Comparison of ENCODE assay signal across 7 mouse cellular contexts in genomic region chr8:77629858-77630537, GRCm38 (mm10). TPM values are rescaled to one million over a fixed set of nuclear protein-coding genes. Genes with fewer than 3 reads are reported as not detected.
DNase-seq lines count a peak whose midpoint lies in the region; ATAC-seq lines count a peak whose summit lies in the region.

No protein-coding gene starts in this region.

- no peaks in the 10 kb centered on the region for H3K9me3 ChIP-seq in intestine, embryonic 16.5 days (ENCODE audit: control insufficient read depth, low read length)
- H3K9me3 ChIP-seq in midbrain, embryonic 14.5 days (ENCODE audit: control insufficient read depth, low read length): no peaks in the 10 kb centered on the region

- DNase-seq in adipocyte (ENCODE audit: low spot score): peak; percentile 92
- peak; percentile 84 to 87 for DNase-seq in cerebellum, postnatal 4 days (ENCODE audit: low spot score in 2 of 2)
- DNase-seq in gastrocnemius, postnatal 10 days: peak; percentile 87
- peak; percentile 82 to 85 for DNase-seq in left cerebral cortex, postnatal 25 days (ENCODE audit: low spot score in 2 of 2)
- DNase-seq in midbrain, embryonic 14.5 days: peak; percentile 95
- DNase-seq in spleen, adult 18-20 months: peak; percentile 19 to 68

- H3K4me3 ChIP-seq in intestine, embryonic 16.5 days (ENCODE audit: low read length): no peak overlapping the region
- no peak overlapping the region for H3K4me3 ChIP-seq in midbrain, embryonic 14.5 days (replicated peaks; ENCODE audit: low read depth, low read length)

- peak; percentile 73 for ATAC-seq in intestine, embryonic 16.5 days
- ATAC-seq in midbrain, embryonic 14.5 days (ENCODE audit: low FRiP score, low TSS enrichment): peak; percentile 88; the same call in 1 of the 2 replicates

- 16% methylated on average over 15 of the region's 15 CpGs for WGBS in intestine, embryonic 16.5 days
- WGBS in midbrain, embryonic 14.5 days: 18% methylated on average over 15 of the region's 15 CpGs

- no peak overlapping the region for H3K9ac ChIP-seq in intestine, embryonic 16.5 days (ENCODE audit: low read depth, low read length)
- H3K9ac ChIP-seq in midbrain, embryonic 14.5 days (replicated peaks; ENCODE audit: low read length): no peak overlapping the region

- H3K36me3 ChIP-seq in intestine, embryonic 16.5 days (ENCODE audit: control insufficient read depth, insufficient read depth, low read length): no peaks in the 10 kb centered on the region
- H3K36me3 ChIP-seq in midbrain, embryonic 14.5 days (ENCODE audit: control insufficient read depth, insufficient read depth, low read length): no peaks in the 10 kb centered on the region

- no peaks in the 10 kb centered on the region for H3K27me3 ChIP-seq in intestine, embryonic 16.5 days (replicated peaks; ENCODE audit: control insufficient read depth, insufficient read depth, low read length)
- H3K27me3 ChIP-seq in midbrain, embryonic 14.5 days (ENCODE audit: control insufficient read depth, insufficient read depth, low read length): no peaks in the 10 kb centered on the region

- H3K4me2 ChIP-seq in intestine, embryonic 16.5 days (ENCODE audit: low read depth, low read length): no peak overlapping the region
- no peak overlapping the region for H3K4me2 ChIP-seq in midbrain, embryonic 14.5 days (ENCODE audit: low read length)

- H3K4me1 ChIP-seq in intestine, embryonic 16.5 days (ENCODE audit: control insufficient read depth, insufficient read depth, low read length): no peaks in the 10 kb centered on the region
- H3K4me1 ChIP-seq in midbrain, embryonic 14.5 days (ENCODE audit: control insufficient read depth, insufficient read depth, low read length): no peaks in the 10 kb centered on the region

- H3K27ac ChIP-seq in intestine, embryonic 16.5 days (ENCODE audit: low read length): no peak overlapping the region
- H3K27ac ChIP-seq in midbrain, embryonic 14.5 days (replicated peaks; ENCODE audit: low read depth, low read length): no peak overlapping the region

- intact Hi-C loops in left cerebral cortex, postnatal 25 days (cut with DNase I): loop anchor here (1.0 to 5.0 kb wide), 2 partner anchors 374 to 422 kb away; no protein-coding TSS in a partner anchor

RNA-seq across cellular contexts. Expression of gene Tmem184c, which starts 19.5 kb away (rescaled TPM):
- 10 to 100 TPM; 12.7 to 13.7 TPM for total RNA-seq in gastrocnemius, postnatal 10 days (2021)
- polyA plus RNA-seq in intestine, embryonic 16.5 days (2015; fragmentation: Nextera tagmentation; extraction: Ambion mirVana): 21.4 and 22.0 TPM in 2 replicates
- total RNA-seq in left cerebral cortex, postnatal 25 days (2021): 10 to 100 TPM; 59.8 to 62.3 TPM
- 66.5 and 77.3 TPM in 2 replicates for polyA plus RNA-seq in midbrain, embryonic 14.5 days (2014; fragmentation: Nextera tagmentation; extraction: Ambion mirVana)

Comparison
In these comparisons a context has a peak if more than half of its experiments do, and no peak if none do; other contexts are left out.
1. DNase-seq: peak in every context shown above with its lines; median percentile 95 in midbrain, embryonic 14.5 days; 92 in adipocyte; 87 in gastrocnemius, postnatal 10 days; 86 in cerebellum, postnatal 4 days; 84 in left cerebral cortex, postnatal 25 days; 44 in spleen, adult 18-20 months.
2. RNA of gene Tmem184c, which starts 19.5 kb away (total RNA-seq): 59.8 to 62.3 TPM in left cerebral cortex, postnatal 25 days; 12.7 to 13.7 TPM in gastrocnemius, postnatal 10 days; every median in the first group is over 4 times any median in the second.